Mouse (Mus musculus) erythroblast, adult 5-6 weeks (primary cell): ENCODE measurements around the gene Zswim5. TPM values are rescaled to one million over a fixed set of nuclear protein-coding genes. Genes with fewer than 3 reads are reported as not detected.
A peak's percentile ranks its signal among the peaks of the same experiment; 100 is the strongest.

Source experiments
- ATAC-seq: replicated peaks from 2 replicates; pipeline ENCODE4 v1.8.0; 2016; ENCODE audit warnings: moderate number of reproducible peaks, mild to moderate bottlenecking, moderate TSS enrichment, inconsistent platforms; ENCODE audit not compliant: poor library complexity, low FRiP score, severe bottlenecking
- total RNA-seq, 2 experiments: library from RNA; stranded (forward) in 1 of 2; stranded (reverse) in 1 of 2; fragments of 150-400 nt in 1 of 2; fragments of 200-764, 138-1000 nt in 1 of 2; gene quantifications; 2 replicates each; pipeline versions ENCODE4 v1.2.3 to v1.2.4; 2015 to 2017; ENCODE audit warnings: low replicate concordance in 2 of 2

Gene Zswim5
- total RNA-seq, 2 experiments from 2014 or later, result not detected

GRCm38 (mm10) chr4:116910489-116911181, 33.5 kb downstream of the Zswim5 start:
- no peak for ATAC-seq

- ATAC-seq, result no peak
Observed at GRCm38 (mm10) chr4:116911202-116911601, 34.0 kb downstream of the Zswim5 start.

GRCm38 (mm10) chr4:116913318-116913717, 36.1 kb downstream of the Zswim5 start:
- ATAC-seq, result no peak

GRCm38 (mm10) chr4:116928006-116928651, 51.0 kb downstream of the Zswim5 start:
- ATAC-seq, result no peak

DNA sequence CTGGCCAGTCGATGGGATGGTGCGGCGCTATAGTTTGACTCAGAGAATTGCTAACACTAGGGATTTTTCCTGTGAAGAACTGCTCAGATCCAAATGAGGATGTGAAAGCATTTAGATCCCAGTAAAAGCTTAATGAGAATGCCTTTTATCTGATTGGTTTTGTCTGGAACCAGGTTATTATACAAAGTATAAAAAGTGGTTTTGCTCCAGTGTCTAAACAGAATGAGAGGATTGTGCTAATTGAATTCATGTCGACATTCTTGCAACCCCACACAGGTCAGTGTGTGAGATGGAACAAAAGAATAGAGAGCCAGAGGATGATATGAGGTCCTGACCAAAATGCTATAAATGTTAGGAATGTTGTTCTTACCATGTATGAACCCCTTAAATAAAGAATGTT, 62.4 kb downstream of the Zswim5 start:
- ATAC-seq, result no peak

DNA sequence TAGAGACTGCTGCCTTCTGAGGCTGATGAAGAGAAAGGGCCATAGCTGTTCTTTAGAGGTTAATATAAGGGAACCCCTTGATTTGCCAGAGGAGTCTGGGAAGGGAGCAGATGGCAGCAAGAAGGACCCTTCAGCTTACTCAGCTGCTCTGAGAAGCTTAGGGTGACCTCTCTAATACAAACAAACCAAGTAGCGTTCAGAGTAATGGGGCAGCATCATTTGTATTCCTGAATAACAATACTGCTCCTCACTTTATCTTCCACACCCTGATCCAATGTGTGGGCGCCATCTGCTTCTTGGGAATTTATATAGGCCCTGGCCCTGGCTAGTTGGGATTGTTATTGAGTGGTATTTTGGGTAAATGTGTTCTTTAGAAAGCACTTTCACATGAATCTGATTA, 65.5 kb downstream of the Zswim5 start:
- no peak for ATAC-seq

DNA sequence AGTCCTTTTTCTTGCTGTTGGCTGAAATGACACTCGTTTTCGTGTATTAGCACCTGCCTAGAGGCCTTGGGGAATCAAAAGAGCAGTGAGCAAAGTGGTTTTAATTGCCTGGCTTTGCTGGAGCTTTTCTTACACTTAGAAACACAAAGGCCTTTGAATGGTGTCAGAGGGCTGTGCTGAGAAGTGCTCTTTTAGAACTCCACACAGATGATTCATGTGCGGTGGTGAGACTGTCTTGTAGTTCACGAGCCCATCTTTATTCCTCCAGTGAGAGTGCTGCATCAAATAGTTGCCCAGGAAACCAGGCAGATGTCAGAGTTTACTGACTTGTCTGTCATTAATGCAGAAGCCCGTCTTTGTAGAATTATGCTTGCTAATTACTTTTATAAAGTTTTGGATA, 66.9 kb downstream of the Zswim5 start:
- ATAC-seq, result no peak

GRCm38 (mm10) chr4:116951642-116952041, 74.5 kb downstream of the Zswim5 start:
- no peak for ATAC-seq

- ATAC-seq, result no peak
Observed at GRCm38 (mm10) chr4:116954951-116955350, 77.8 kb downstream of the Zswim5 start.

- no peak for ATAC-seq
Observed at GRCm38 (mm10) chr4:116976503-116976902, 99.3 kb downstream of the Zswim5 start.

GRCm38 (mm10) chr4:116985681-116986080, 108.5 kb downstream of the Zswim5 start:
- ATAC-seq, result no peak

DNA sequence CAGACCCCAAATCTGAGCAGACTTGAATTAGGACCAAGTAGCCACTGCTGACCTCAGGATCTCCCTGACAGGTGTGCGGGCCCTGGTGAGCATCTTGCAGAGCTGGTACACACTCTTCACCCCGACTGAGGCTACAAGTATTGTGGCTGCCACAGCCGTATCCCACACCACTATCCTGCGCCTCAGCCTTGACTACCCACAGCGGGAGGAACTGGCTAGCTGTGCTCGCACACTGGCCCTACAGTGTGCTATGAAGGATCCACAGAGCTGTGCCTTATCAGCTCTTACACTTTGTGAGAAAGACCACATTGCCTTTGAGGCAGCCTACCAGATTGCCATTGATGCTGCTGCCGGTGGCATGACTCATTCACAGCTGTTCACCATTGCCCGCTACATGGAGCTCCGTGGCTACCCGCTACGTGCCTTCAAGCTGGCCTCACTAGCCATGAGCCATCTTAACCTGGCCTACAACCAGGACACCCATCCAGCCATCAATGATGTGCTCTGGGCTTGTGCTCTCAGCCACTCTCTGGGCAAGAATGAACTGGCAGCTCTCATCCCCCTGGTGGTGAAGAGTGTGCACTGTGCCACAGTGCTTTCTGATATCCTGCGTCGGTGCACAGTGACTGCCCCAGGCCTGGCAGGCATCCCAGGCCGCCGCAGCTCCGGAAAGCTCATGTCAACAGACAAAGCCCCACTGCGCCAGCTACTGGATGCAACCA, 109.4 kb downstream of the Zswim5 start:
- peak; percentile 85 for ATAC-seq

- no peak for ATAC-seq
Observed at GRCm38 (mm10) chr4:116987122-116987456, 109.9 kb downstream of the Zswim5 start.

DNA sequence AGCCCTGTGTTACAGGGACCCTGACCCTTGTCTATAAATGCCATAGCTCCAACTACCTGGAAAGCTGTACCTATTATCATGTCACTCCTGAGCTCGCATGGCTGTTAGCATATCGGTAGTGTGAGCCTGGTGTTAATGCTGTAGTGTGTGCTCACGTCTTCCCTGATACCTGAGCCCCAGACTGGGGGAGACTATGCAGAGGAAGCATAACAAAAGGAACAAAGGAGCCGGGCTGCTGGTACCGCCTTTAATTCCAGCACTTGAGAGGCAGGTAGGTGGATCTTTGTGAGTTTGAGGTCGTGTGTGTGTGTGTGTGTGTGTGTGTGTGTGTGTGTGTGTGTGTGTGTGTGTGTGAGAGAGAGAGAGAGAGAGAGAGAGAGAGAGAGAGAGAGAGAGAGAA, 112.6 kb downstream of the Zswim5 start:
- ATAC-seq, result no peak

- ATAC-seq, result peak; percentile 25
Observed at GRCm38 (mm10) chr4:116991366-116991765, 114.2 kb downstream of the Zswim5 start.

DNA sequence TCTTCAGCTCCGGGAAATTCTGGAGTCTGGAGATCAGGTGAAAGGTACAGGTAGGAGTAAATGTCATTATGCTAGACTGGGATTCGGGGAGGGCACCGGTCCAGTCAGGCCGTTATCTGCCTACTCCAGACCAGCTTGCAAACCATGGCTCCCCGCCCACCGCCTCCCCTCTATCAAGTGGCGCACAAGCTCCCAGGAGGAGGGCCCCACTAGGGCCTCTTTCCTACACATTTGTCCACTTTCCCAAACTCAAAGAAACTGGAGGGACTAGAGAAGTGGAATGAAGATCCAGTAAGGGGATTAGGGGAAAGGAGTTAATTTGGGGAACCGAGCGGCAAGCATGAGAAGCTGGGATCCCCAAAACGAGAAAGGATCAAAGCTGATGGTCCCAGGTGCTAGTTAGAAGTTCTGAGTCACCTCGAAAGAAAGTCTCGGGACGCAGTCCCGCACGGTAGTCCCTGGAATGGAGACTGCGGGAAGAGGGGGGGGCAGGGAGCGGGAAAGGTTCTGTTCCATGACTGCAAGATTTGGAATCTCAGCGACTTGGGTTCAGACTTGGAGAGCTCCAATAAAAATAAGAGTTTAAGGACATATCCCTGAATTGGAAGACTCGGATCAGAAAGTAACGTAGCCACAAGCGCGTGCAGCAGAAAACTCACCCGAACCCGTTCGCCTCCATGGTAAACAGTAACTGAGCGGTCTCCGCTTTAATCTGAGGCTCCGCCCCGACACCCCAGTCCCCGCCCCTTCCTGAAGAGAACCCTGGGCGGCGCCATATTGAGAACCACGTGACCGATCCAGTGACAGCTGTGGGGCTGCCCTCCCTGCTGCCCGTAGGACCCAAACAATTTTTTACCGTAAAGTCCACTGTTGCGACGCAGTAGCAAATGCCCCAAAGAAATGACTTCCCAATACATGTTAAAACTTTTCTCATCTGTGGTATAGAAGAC, 116.8 kb downstream of the Zswim5 start, which contains the start of gene Urod:
TSS of gene Urod (minus strand) at position 742 of the 950 bp plus-strand sequence.
- peak; percentile 79 for ATAC-seq

DNA sequence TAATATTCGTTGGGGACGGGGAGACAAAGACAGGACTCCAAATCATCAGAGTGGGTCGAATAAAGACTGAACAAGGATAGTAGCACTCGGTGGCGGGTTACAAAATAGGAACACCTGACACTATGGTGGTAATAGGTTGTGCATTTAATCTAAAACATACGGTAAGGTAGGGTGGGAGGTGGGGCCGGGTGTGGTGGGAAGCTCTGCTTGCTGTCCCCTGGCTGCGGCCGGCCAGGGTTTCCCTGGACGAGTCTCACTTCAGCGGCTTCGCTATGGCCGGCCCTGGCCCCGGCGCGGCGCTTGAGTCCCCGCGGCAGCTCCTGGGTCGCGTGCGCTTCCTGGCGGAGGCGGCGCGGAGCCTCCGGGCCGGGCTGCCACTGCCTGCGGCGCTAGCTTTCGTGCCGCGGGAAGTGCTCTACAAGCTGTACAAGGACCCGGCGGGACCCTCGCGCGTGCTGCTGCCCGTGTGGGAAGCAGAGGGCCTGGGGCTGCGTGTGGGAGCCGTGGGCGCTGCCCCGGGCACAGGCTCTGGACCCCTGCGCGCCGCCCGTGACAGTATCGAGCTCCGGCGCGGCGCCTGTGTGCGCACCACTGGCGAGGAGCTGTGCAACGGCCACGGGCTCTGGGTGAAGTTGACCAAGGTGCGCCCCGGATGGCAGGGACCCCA, 118.1 kb downstream of the Zswim5 start, which contains the start of gene Hectd3:
TSS of gene Hectd3 (plus strand) at position 187 of the 667 bp plus-strand sequence.
- peak; percentile 62 for ATAC-seq

- peak; percentile 24 for ATAC-seq
Observed at GRCm38 (mm10) chr4:116995798-116996135, 118.6 kb downstream of the Zswim5 start.

- no peak for ATAC-seq
Observed at GRCm38 (mm10) chr4:116999513-117000154, 122.5 kb downstream of the Zswim5 start.
